Mouse (Mus musculus) heart, embryonic 16.5 days (tissue): ENCODE data around the gene 6030408B16Rik. TPM values are rescaled to one million over a fixed set of nuclear protein-coding genes. Genes with fewer than 3 reads are reported as not detected.
"Not testable (repeated sequence)": the region's sequence is repeated elsewhere in the genome, so short reads cannot be mapped to it uniquely, and the experiment has no call there.

Experiments
- ATAC-seq: fragments of 200-750 bp; cut with Nextera tagmentation; replicated peaks from 2 replicates; pipeline ENCODE4 v1.8.0; 2017; ENCODE audit warnings: moderate number of reproducible peaks; ENCODE audit not compliant: insufficient read depth, low FRiP score; ENCODE audit errors: extremely low read depth
- H3K27ac ChIP-seq: fragments of 300-500 bp; sonication (generic); 2 replicates; pipeline ENCODE4 v1.5.1; 2014; ENCODE audit warnings: mild to moderate bottlenecking, low read length, control low read depth, moderate library complexity
- H3K27me3 ChIP-seq: fragments of 300-500 bp; sonication (generic); 2 replicates; pipeline ENCODE4 v1.6.1; 2014; ENCODE audit warnings: low read length, mixed read lengths; ENCODE audit not compliant: control insufficient read depth, insufficient read depth
- H3K36me3 ChIP-seq: fragments of 300-500 bp; sonication (generic); 2 replicates; pipeline ENCODE4 v1.6.1; 2014; ENCODE audit not compliant: control insufficient read depth, insufficient read depth
- H3K4me1 ChIP-seq: fragments of 300-500 bp; sonication (generic); 2 replicates; pipeline ENCODE4 v1.6.1; 2014; ENCODE audit warnings: low read length, mixed read lengths; ENCODE audit not compliant: control insufficient read depth, insufficient read depth
- H3K4me2 ChIP-seq: fragments of 300-500 bp; sonication (generic); 2 replicates; pipeline ENCODE4 v1.6.1; 2014; ENCODE audit warnings: low read depth, mild to moderate bottlenecking, control low read depth, low read length
- H3K4me3 ChIP-seq: fragments of 300-500 bp; sonication (generic); 2 replicates; pipeline ENCODE4 v1.5.1; 2014; ENCODE audit warnings: mild to moderate bottlenecking, control low read depth, low read length
- H3K9ac ChIP-seq: fragments of 300-500 bp; sonication (generic); 2 replicates; pipeline ENCODE4 v1.6.1; 2014; ENCODE audit warnings: low read length, control low read depth
- H3K9me3 ChIP-seq: fragments of 300-500 bp; sonication (generic); replicated peaks from 2 replicates; pipeline ENCODE4 v1.6.1; 2016; ENCODE audit warnings: low read length; ENCODE audit not compliant: control insufficient read depth
- WGBS: fragments of 180-500 bp; shearing (Covaris S2); extraction: QIAGEN DNeasy Blood & Tissue Kit; methylation state at CpG from one replicate; pipeline ENCODE4 v1.1.7; 2014; 5-methylcytosine and 5-hydroxymethylcytosine counted together
- polyA plus RNA-seq: library from polyadenylated mRNA; unstranded; fragments of >200 nt; fragmentation: Nextera tagmentation; extraction: Ambion mirVana; gene quantifications from 2 replicates; pipeline ENCODE4 v1.2.1, GENCODE M21; 2015

The 6030408B16Rik gene
- polyA plus RNA-seq, 1 experiment from 2014 or later: 2.8 TPM

DNA sequence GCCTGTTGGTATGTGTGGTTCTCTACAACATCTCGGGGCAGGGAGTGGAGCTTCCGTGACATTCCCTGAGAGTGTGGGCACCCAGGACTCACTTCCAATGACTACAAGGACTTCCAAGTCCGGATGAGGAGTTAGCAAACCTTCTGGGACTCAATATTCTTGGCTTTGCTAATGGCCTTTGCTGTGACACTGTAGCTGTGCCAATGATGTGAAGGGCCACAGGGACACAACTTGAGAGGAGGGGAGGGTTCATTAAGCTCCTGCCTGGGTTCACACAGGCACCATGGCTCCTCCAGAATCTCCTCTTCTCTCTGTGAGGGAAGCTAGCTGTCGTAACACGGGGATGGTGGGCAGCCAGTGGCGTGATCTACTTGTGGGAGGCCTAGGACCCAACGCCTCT, 29.6 kb downstream of the 6030408B16Rik start:
- H3K4me2 ChIP-seq: no peak overlapping the region
- H3K36me3 ChIP-seq: no peaks in the 10 kb centered on the region
- 78% methylated on average over 7 of the region's 7 CpGs for WGBS
- peaks cover 2% of the 10 kb centered on the region; the same call in 1 of the 2 replicates for H3K9me3 ChIP-seq
- no peak overlapping the region for H3K9ac ChIP-seq
- ATAC-seq: no peak
- H3K4me3 ChIP-seq: no peak overlapping the region
- H3K4me1 ChIP-seq: peaks cover 24% of the 10 kb centered on the region
- no peaks in the 10 kb centered on the region for H3K27me3 ChIP-seq
- H3K27ac ChIP-seq: no peak overlapping the region

DNA sequence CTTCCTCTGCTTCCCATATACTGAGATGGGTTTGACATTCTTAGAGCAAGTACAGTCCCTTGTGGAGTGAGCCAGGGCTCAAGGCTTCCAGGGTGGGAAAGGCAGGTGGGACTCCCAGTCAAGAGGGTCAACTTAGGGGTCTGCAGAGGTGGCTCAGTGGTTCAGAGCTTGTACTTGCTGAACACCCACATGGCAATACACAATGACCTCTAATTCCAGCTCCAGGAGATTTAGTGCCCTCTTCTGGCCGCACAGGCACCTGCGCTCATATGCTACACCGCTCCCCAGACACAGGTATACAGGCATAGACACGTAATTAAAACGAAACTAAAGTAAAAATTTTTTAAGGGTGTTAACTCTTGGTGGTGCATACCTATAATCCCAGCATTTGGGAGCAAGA, 30.5 kb downstream of the 6030408B16Rik start:
- WGBS: 95% methylated on average over 5 of the region's 5 CpGs
- Histone ChIP-seq H3K9ac (no peak overlapping the region), H3K4me1 (peaks cover 23% of the 10 kb centered on the region), H3K4me2 (no peak overlapping the region), H3K4me3 (no peak overlapping the region), H3K9me3 (peaks cover 2% of the 10 kb centered on the region; the same call in 1 of the 2 replicates), H3K27ac (no peak overlapping the region), H3K27me3 (no peaks in the 10 kb centered on the region), H3K36me3 (no peaks in the 10 kb centered on the region)
- no peak for ATAC-seq

GRCm38 (mm10) chr15:101324409-101324808, 31.4 kb downstream of the 6030408B16Rik start:
- not testable (repeated sequence) for H3K27ac ChIP-seq, H3K36me3 ChIP-seq, H3K4me2 ChIP-seq, H3K9ac ChIP-seq, ATAC-seq, H3K4me3 ChIP-seq, H3K9me3 ChIP-seq, H3K27me3 ChIP-seq
- H3K4me1 ChIP-seq: peaks cover 17% of the 10 kb centered on the region

GRCm38 (mm10) chr15:101325991-101326534, 33.1 kb downstream of the 6030408B16Rik start:
- H3K27me3 ChIP-seq: no peaks in the 10 kb centered on the region
- WGBS: 42% methylated on average over 10 of the region's 10 CpGs
- no peak overlapping the region for H3K9ac ChIP-seq
- peaks cover 1% of the 10 kb centered on the region for H3K4me1 ChIP-seq
- ATAC-seq: no peak
- H3K4me2 ChIP-seq: no peak overlapping the region
- H3K4me3 ChIP-seq: no peak overlapping the region
- H3K9me3 ChIP-seq: peaks cover 2% of the 10 kb centered on the region; the same call in 1 of the 2 replicates
- H3K27ac ChIP-seq: no peak overlapping the region
- no peaks in the 10 kb centered on the region for H3K36me3 ChIP-seq

GRCm38 (mm10) chr15:101327282-101327681, 34.3 kb downstream of the 6030408B16Rik start:
- Histone ChIP-seq H3K4me3 (no peak overlapping the region), H3K27ac (no peak overlapping the region), H3K36me3 (no peaks in the 10 kb centered on the region), H3K4me1 (no peaks in the 10 kb centered on the region; the same call in 1 of the 2 replicates), H3K9me3 (peaks cover 2% of the 10 kb centered on the region; the same call in 1 of the 2 replicates), H3K4me2 (no peak overlapping the region), H3K27me3 (no peaks in the 10 kb centered on the region), H3K9ac (no peak overlapping the region)
- 5% methylated on average over 6 of the region's 6 CpGs for WGBS
- ATAC-seq: no peak

DNA sequence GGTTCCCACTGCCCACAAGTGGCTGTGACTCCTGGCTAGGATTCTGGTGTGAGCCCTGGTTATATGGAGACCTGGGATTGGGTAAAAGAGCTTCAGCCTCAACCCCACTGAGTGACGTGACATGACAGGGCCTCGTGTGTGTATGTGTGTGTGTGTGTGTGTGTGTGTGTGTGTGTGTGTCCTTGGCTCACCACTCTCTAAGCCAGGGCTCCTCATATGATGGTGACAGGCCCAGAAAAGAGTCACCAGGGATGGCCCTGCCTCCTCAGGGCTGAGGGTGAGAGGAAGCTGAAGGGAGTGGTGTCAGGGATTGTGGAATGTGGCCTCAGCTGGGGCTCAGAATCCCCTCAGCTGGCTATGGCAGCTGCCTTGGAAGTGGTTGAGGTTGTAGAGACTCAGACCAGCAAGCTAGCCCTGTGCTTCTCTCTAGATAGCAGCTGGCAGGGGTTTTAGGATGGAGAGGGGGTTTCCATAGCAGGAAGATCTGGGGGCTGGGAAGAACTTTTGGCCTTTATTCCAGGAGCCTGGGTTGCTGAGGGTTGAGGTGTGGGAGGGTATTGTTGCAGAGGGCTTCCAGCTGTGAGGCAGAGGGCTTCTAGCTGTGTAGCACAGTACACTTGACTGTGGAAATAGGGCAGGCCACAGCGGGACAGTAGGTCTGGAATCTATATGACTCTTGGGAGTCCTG, 36.0 kb downstream of the 6030408B16Rik start:
- ATAC-seq: no peak
- H3K9ac ChIP-seq: no peak overlapping the region
- WGBS: 46% methylated on average over 3 of the region's 3 CpGs

GRCm38 (mm10) chr15:101329564-101329892, 36.5 kb downstream of the 6030408B16Rik start:
- 63% methylated on average over 3 of the region's 3 CpGs for WGBS
- ATAC-seq: no peak
- H3K4me1 ChIP-seq: no peaks in the 10 kb centered on the region; the same call in 1 of the 2 replicates

More for the DNA sequence above, 36.0 kb downstream of the 6030408B16Rik start:
- Histone ChIP-seq H3K4me3 (no peak overlapping the region), H3K36me3 (no peaks in the 10 kb centered on the region), H3K27ac (no peak overlapping the region), H3K9me3 (no peaks in the 10 kb centered on the region), H3K4me1 (no peaks in the 10 kb centered on the region; the same call in 1 of the 2 replicates), H3K4me2 (no peak overlapping the region), H3K27me3 (no peaks in the 10 kb centered on the region)

GRCm38 (mm10) chr15:101331090-101331489, 38.1 kb downstream of the 6030408B16Rik start:
- Histone ChIP-seq H3K4me2 (no peak overlapping the region), H3K27ac (no peak overlapping the region), H3K36me3 (no peaks in the 10 kb centered on the region), H3K9me3 (no peaks in the 10 kb centered on the region), H3K9ac (no peak overlapping the region), H3K4me1 (no peaks in the 10 kb centered on the region; the same call in 1 of the 2 replicates), H3K4me3 (no peak overlapping the region), H3K27me3 (no peaks in the 10 kb centered on the region)
- no peak for ATAC-seq
- 57% methylated on average over 4 of the region's 4 CpGs for WGBS

More at GRCm38 (mm10) chr15:101329564-101329892, 36.5 kb downstream of the 6030408B16Rik start:
- H3K36me3 ChIP-seq: no peaks in the 10 kb centered on the region
- H3K4me3 ChIP-seq: no peak overlapping the region
- H3K27ac ChIP-seq: no peak overlapping the region
- H3K9me3 ChIP-seq: no peaks in the 10 kb centered on the region
- H3K27me3 ChIP-seq: no peaks in the 10 kb centered on the region
- H3K9ac ChIP-seq: no peak overlapping the region
- no peak overlapping the region for H3K4me2 ChIP-seq

DNA sequence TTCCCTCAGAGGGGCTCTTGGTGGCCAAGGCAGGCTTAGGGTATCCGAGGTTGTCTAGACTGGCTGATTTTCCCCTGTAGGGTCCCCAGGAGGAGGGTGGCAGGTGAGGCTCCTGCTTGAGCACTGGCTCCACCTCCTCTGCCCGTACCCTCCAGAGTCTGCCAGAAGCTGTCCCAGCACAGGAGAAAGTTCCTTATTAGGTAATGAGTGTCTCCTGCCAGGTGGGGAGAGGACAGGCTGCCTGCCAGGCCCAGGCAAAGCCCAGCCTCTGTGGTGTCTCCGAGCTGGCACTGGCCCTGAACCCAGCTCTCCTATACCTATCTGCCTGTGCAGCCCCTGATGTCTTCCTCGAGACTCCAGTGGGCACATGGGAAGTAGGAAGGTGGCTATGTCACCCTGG, 39.4 kb downstream of the 6030408B16Rik start:
- no peaks in the 10 kb centered on the region for H3K27me3 ChIP-seq
- no peak overlapping the region; the same call in 1 of the 2 replicates for H3K9ac ChIP-seq
- no peak for ATAC-seq
- no peaks in the 10 kb centered on the region for H3K36me3 ChIP-seq
- H3K27ac ChIP-seq: no peak overlapping the region
- H3K4me2 ChIP-seq: no peak overlapping the region
- H3K9me3 ChIP-seq: no peaks in the 10 kb centered on the region
- WGBS: 61% methylated on average over 4 of the region's 4 CpGs
- H3K4me1 ChIP-seq: peaks cover 4% of the 10 kb centered on the region; the same call in 1 of the 2 replicates
- H3K4me3 ChIP-seq: no peak overlapping the region
